Mouse (Mus musculus): ENCODE data around the gene Trim68.

- TF ChIP-seq CTCF (IDR thresholded peaks at IDR 0.05) (no peak), EP300 (IDR thresholded peaks at IDR 0.05; ENCODE audit: insufficient read depth, low read depth, low read length) (no peak)
These were observed 5.2 kb downstream of the Trim68 start for GRCm38 (mm10) chr7:102681916-102682315.
